Mouse (Mus musculus) intestine, embryonic 16.5 days (tissue): ENCODE results near the gene Zfc3h1. TPM values are rescaled to one million over a fixed set of nuclear protein-coding genes. Genes with fewer than 3 reads are reported as not detected.

Experiments used
- polyA plus RNA-seq: library from polyadenylated mRNA; unstranded; fragments of >200 nt; fragmentation: Nextera tagmentation; extraction: Ambion mirVana; gene quantifications from 2 replicates; pipeline ENCODE4 v1.2.1, GENCODE M21; 2015

The Zfc3h1 gene
- polyA plus RNA-seq, 1 experiment from 2014 or later = 11.5 TPM

Other genes starting within 250 kb of the Zfc3h1 start
- gene Tph2, start 199.9 kb upstream of the Zfc3h1 start, polyA plus RNA-seq = not detected in 2 replicates
- 56.2 and 58.7 TPM in 2 replicates for gene Tbc1d15, start 133.5 kb upstream of the Zfc3h1 start, polyA plus RNA-seq
- gene Rab21, start 69.4 kb upstream of the Zfc3h1 start, polyA plus RNA-seq = 4.7 and 5.1 TPM in 2 replicates
- gene Tmem19, start 22.5 kb upstream of the Zfc3h1 start, polyA plus RNA-seq = 35.2 and 43.4 TPM in 2 replicates
- 18.6 and 22.6 TPM in 2 replicates for gene Thap2, start 516 bp upstream of the Zfc3h1 start, polyA plus RNA-seq
- not detected in 2 replicates for gene A930009A15Rik, start 185.0 kb downstream of the Zfc3h1 start, polyA plus RNA-seq
- gene Lgr5, start 202.8 kb downstream of the Zfc3h1 start, polyA plus RNA-seq = 4.1 and 5.0 TPM in 2 replicates